Mouse (Mus musculus): Measurements from ENCODE around the gene Fntb. TPM values are rescaled to one million over a fixed set of nuclear protein-coding genes. Genes with fewer than 3 reads are reported as not detected.

The Fntb gene
- polyA plus RNA-seq, 1 experiment from 2014 or later = 41.7 TPM

GRCm38 (mm10) chr12:76886826-76887225 lies 121.4 kb downstream of the Fntb start:
- Histone ChIP-seq H3K4me3 (ENCODE audit: low read length) (no peak overlapping the region), H3K9ac (ENCODE audit: low read depth, low read length) (no peak overlapping the region), H3K27me3 (replicated peaks; ENCODE audit: control insufficient read depth, insufficient read depth, low read length) (no peaks in the 10 kb centered on the region), H3K27ac (ENCODE audit: low read depth, low read length) (no peak overlapping the region), H3K36me3 (ENCODE audit: control insufficient read depth, insufficient read depth, low read length) (peaks cover 9% of the 10 kb centered on the region), H3K9me3 (ENCODE audit: control insufficient read depth, low read length) (no peaks in the 10 kb centered on the region), H3K4me1 (ENCODE audit: control insufficient read depth, insufficient read depth, low read depth, low read length) (no peaks in the 10 kb centered on the region), H3K4me2 (ENCODE audit: low read length) (no peak overlapping the region)
- ATAC-seq = no peak
- 87% methylated on average over 7 of the region's 7 CpGs for WGBS

GRCm38 (mm10) chr12:76887941-76888340 lies 122.6 kb downstream of the Fntb start:
- no peak overlapping the region for H3K4me2 ChIP-seq (ENCODE audit: low read length)
- ATAC-seq = no peak
- no peaks in the 10 kb centered on the region for H3K27me3 ChIP-seq (replicated peaks; ENCODE audit: control insufficient read depth, insufficient read depth, low read length)
- no peak overlapping the region for H3K9ac ChIP-seq (ENCODE audit: low read depth, low read length)
- no peaks in the 10 kb centered on the region for H3K4me1 ChIP-seq (ENCODE audit: control insufficient read depth, insufficient read depth, low read depth, low read length)
- H3K27ac ChIP-seq (ENCODE audit: low read depth, low read length) = no peak overlapping the region
- 97% methylated on average over 12 of the region's 12 CpGs for WGBS
- no peaks in the 10 kb centered on the region for H3K9me3 ChIP-seq (ENCODE audit: control insufficient read depth, low read length)
- H3K4me3 ChIP-seq (ENCODE audit: low read length) = no peak overlapping the region
- H3K36me3 ChIP-seq (ENCODE audit: control insufficient read depth, insufficient read depth, low read length) = peaks cover 16% of the 10 kb centered on the region

- Histone ChIP-seq H3K27ac (ENCODE audit: low read depth, low read length) (no peak overlapping the region), H3K4me1 (ENCODE audit: control insufficient read depth, insufficient read depth, low read depth, low read length) (no peaks in the 10 kb centered on the region), H3K4me2 (ENCODE audit: low read length) (no peak overlapping the region), H3K4me3 (ENCODE audit: low read length) (no peak overlapping the region), H3K27me3 (replicated peaks; ENCODE audit: control insufficient read depth, insufficient read depth, low read length) (no peaks in the 10 kb centered on the region), H3K9ac (ENCODE audit: low read depth, low read length) (no peak overlapping the region), H3K36me3 (ENCODE audit: control insufficient read depth, insufficient read depth, low read length) (peaks cover 16% of the 10 kb centered on the region), H3K9me3 (ENCODE audit: control insufficient read depth, low read length) (no peaks in the 10 kb centered on the region)
- no peak for ATAC-seq
- 91% methylated on average over 11 of the region's 11 CpGs for WGBS
These were observed 124.2 kb downstream of the Fntb start for GRCm38 (mm10) chr12:76889404-76890184.

- H3K4me3 ChIP-seq (ENCODE audit: low read length) = no peak overlapping the region
- no peak overlapping the region for H3K4me2 ChIP-seq (ENCODE audit: low read length)
- H3K9ac ChIP-seq (ENCODE audit: low read depth, low read length) = no peak overlapping the region
- no peak for ATAC-seq
- peaks cover 16% of the 10 kb centered on the region for H3K36me3 ChIP-seq (ENCODE audit: control insufficient read depth, insufficient read depth, low read length)
- H3K4me1 ChIP-seq (ENCODE audit: control insufficient read depth, insufficient read depth, low read depth, low read length) = 0 out of 2 replicates have a peak, but pooled peaks cover 2% of the 10 kb centered on the region
- H3K27me3 ChIP-seq (replicated peaks; ENCODE audit: control insufficient read depth, insufficient read depth, low read length) = no peaks in the 10 kb centered on the region
- no peaks in the 10 kb centered on the region for H3K9me3 ChIP-seq (ENCODE audit: control insufficient read depth, low read length)
- 53% methylated on average over 3 of the region's 3 CpGs for WGBS
- no peak overlapping the region for H3K27ac ChIP-seq (ENCODE audit: low read depth, low read length)
These were observed 125.8 kb downstream of the Fntb start for GRCm38 (mm10) chr12:76891160-76891559.

GRCm38 (mm10) chr12:76892910-76893695 lies 127.7 kb downstream of the Fntb start:
- WGBS = 88% methylated on average over 16 of the region's 16 CpGs
- H3K27me3 ChIP-seq (replicated peaks; ENCODE audit: control insufficient read depth, insufficient read depth, low read length) = no peaks in the 10 kb centered on the region
- no peaks in the 10 kb centered on the region for H3K9me3 ChIP-seq (ENCODE audit: control insufficient read depth, low read length)
- no peak overlapping the region for H3K27ac ChIP-seq (ENCODE audit: low read depth, low read length)
- H3K4me1 ChIP-seq (ENCODE audit: control insufficient read depth, insufficient read depth, low read depth, low read length) = 0 out of 2 replicates have a peak, but pooled peaks cover 2% of the 10 kb centered on the region
- no peak overlapping the region for H3K9ac ChIP-seq (ENCODE audit: low read depth, low read length)
- no peak overlapping the region for H3K4me3 ChIP-seq (ENCODE audit: low read length)
- no peak for ATAC-seq
- H3K36me3 ChIP-seq (ENCODE audit: control insufficient read depth, insufficient read depth, low read length) = peaks cover 13% of the 10 kb centered on the region
- no peak overlapping the region for H3K4me2 ChIP-seq (ENCODE audit: low read length)

- peaks cover 9% of the 10 kb centered on the region; the same call in 1 of the 2 replicates for H3K36me3 ChIP-seq (ENCODE audit: control insufficient read depth, insufficient read depth, low read length)
- H3K27me3 ChIP-seq (replicated peaks; ENCODE audit: control insufficient read depth, insufficient read depth, low read length) = no peaks in the 10 kb centered on the region
- no peak overlapping the region for H3K27ac ChIP-seq (ENCODE audit: low read depth, low read length)
- ATAC-seq = no peak
- no peak overlapping the region for H3K4me3 ChIP-seq (ENCODE audit: low read length)
- H3K4me2 ChIP-seq (ENCODE audit: low read length) = no peak overlapping the region
- WGBS = 81% methylated on average over 10 of the region's 10 CpGs
- H3K9ac ChIP-seq (ENCODE audit: low read depth, low read length) = no peak overlapping the region
- H3K9me3 ChIP-seq (ENCODE audit: control insufficient read depth, low read length) = no peaks in the 10 kb centered on the region
- H3K4me1 ChIP-seq (ENCODE audit: control insufficient read depth, insufficient read depth, low read depth, low read length) = 0 out of 2 replicates have a peak, but pooled peaks cover 2% of the 10 kb centered on the region
These were observed 129.6 kb downstream of the Fntb start for GRCm38 (mm10) chr12:76894792-76895559.

GRCm38 (mm10) chr12:76895777-76896176 lies 130.4 kb downstream of the Fntb start:
- ATAC-seq = peak; percentile 59
- H3K4me3 ChIP-seq (ENCODE audit: low read length) = no peak overlapping the region
- H3K4me1 ChIP-seq (ENCODE audit: control insufficient read depth, insufficient read depth, low read depth, low read length) = 0 out of 2 replicates have a peak, but pooled peaks cover 2% of the 10 kb centered on the region
- H3K27ac ChIP-seq (ENCODE audit: low read depth, low read length) = no peak overlapping the region
- H3K36me3 ChIP-seq (ENCODE audit: control insufficient read depth, insufficient read depth, low read length) = peaks cover 9% of the 10 kb centered on the region; the same call in 1 of the 2 replicates
- 38% methylated on average over 7 of the region's 7 CpGs for WGBS
- no peaks in the 10 kb centered on the region for H3K9me3 ChIP-seq (ENCODE audit: control insufficient read depth, low read length)
- H3K27me3 ChIP-seq (replicated peaks; ENCODE audit: control insufficient read depth, insufficient read depth, low read length) = no peaks in the 10 kb centered on the region
- H3K4me2 ChIP-seq (ENCODE audit: low read length) = no peak overlapping the region
- H3K9ac ChIP-seq (ENCODE audit: low read depth, low read length) = no peak overlapping the region

GRCm38 (mm10) chr12:76896566-76896965 lies 131.2 kb downstream of the Fntb start:
- Histone ChIP-seq H3K4me3 (ENCODE audit: low read length) (no peak overlapping the region), H3K9me3 (ENCODE audit: control insufficient read depth, low read length) (no peaks in the 10 kb centered on the region; the same call in 1 of the 2 replicates), H3K4me1 (ENCODE audit: control insufficient read depth, insufficient read depth, low read depth, low read length) (0 out of 2 replicates have a peak, but pooled peaks cover 2% of the 10 kb centered on the region), H3K9ac (ENCODE audit: low read depth, low read length) (no peak overlapping the region), H3K36me3 (ENCODE audit: control insufficient read depth, insufficient read depth, low read length) (peaks cover 9% of the 10 kb centered on the region; the same call in 1 of the 2 replicates), H3K27me3 (replicated peaks; ENCODE audit: control insufficient read depth, insufficient read depth, low read length) (no peaks in the 10 kb centered on the region), H3K4me2 (ENCODE audit: low read length) (no peak overlapping the region), H3K27ac (ENCODE audit: low read depth, low read length) (no peak overlapping the region)
- WGBS = 91% methylated on average over 4 of the region's 4 CpGs
- no peak for ATAC-seq

Data from hindbrain, embryonic 16.5 days (tissue).